Mouse (Mus musculus): ENCODE results near the gene Crxos.

- TF ChIP-seq MYC (IDR thresholded peaks at IDR 0.05; ENCODE audit: low read depth, low read length) (no peak), CTCF (conservative IDR thresholded peaks at IDR 0.05 in 1 of 2, IDR thresholded peaks at IDR 0.05 in 1 of 2; ENCODE audit: low read depth in 2 of 2, low read length in 2 of 2) (no peak), ZNF384 (IDR thresholded peaks at IDR 0.05; ENCODE audit: low read depth, low read length) (no peak), TCF12 (IDR thresholded peaks at IDR 0.05; ENCODE audit: low read depth, low read length) (no peak), JUN (IDR thresholded peaks at IDR 0.05; ENCODE audit: insufficient read depth, low read depth, low read length) (no peak), POLR2A (IDR thresholded peaks at IDR 0.05; ENCODE audit: low read depth, low read length) (no peak), POLR2AphosphoS2 (IDR thresholded peaks at IDR 0.05; ENCODE audit: low read depth, low read length) (no peak), E2F4 (IDR thresholded peaks at IDR 0.05; ENCODE audit: insufficient replicate concordance, low read depth, low read length) (no peak)
These were observed 51.3 kb downstream of the Crxos start for GRCm38 (mm10) chr7:15933437-15934359.
